Mouse (Mus musculus): ENCODE measurements around the gene Gpt2.

DNA sequence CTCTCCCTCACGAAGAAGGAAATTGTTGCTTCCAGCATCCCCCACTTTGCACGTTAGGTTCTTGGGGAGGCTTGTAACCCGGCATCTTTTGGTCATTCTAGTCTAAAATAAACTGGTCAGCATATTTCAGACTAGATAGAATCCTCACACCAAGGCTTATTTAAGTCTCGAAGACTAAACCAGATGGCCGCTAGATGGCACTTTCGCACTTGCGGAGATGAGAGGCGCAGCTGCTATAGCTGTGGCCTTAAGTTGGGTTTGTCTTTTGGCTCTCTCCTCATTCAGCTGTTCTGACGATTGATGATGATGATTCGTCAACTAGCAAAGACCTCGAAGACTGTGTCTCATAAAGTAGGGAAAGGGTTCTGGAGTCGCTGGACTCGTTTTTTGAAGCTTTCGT lies 35.8 kb upstream of the Gpt2 start:
- TF ChIP-seq CTCF (conservative IDR thresholded peaks at IDR 0.05; ENCODE audit: insufficient read depth, insufficient read length, low read depth, low read length), result peak; percentile 88
- no peak for TF ChIP-seq POLR2A (IDR thresholded peaks at IDR 0.05; ENCODE audit: low read depth, low read length)
